Mouse (Mus musculus) ES-Bruce4 (cell line): Measurements from ENCODE around the gene Ogdhl. TPM values are rescaled to one million over a fixed set of nuclear protein-coding genes. Genes with fewer than 3 reads are reported as not detected.

Experiments used
- H3K27ac ChIP-seq: 2 replicates; pipeline ENCODE4 v1.5.1; 2012; ENCODE audit warnings: low read length, inconsistent platforms; ENCODE audit not compliant: insufficient read depth
- H3K27me3 ChIP-seq: 2 replicates; pipeline ENCODE4 v1.6.1; 2012; ENCODE audit warnings: mild to moderate bottlenecking, low read length, inconsistent platforms; ENCODE audit not compliant: control insufficient read depth, poor library complexity, insufficient read depth, severe bottlenecking
- H3K36me3 ChIP-seq: 2 replicates; pipeline ENCODE4 v1.6.1; 2012; ENCODE audit warnings: inconsistent platforms, mild to moderate bottlenecking, low read length, moderate library complexity; ENCODE audit not compliant: control insufficient read depth, poor library complexity, insufficient read depth, severe bottlenecking
- H3K4me1 ChIP-seq: one replicate; pipeline ENCODE4 v1.8.1; 2011; ENCODE audit warnings: low read length; ENCODE audit not compliant: control insufficient read depth, insufficient read depth
- H3K4me3 ChIP-seq: 2 replicates; pipeline ENCODE4 v1.5.1; 2011; ENCODE audit warnings: low read depth, mild to moderate bottlenecking, low read length
- H3K9ac ChIP-seq: 2 replicates; pipeline ENCODE4 v1.6.1; 2012; ENCODE audit warnings: low read depth, mild to moderate bottlenecking, inconsistent platforms; ENCODE audit not compliant: poor library complexity, severe bottlenecking
- H3K9me3 ChIP-seq: replicated peaks from 2 replicates; pipeline ENCODE4 v1.6.1; 2012; ENCODE audit warnings: mild to moderate bottlenecking, low read length, inconsistent platforms; ENCODE audit not compliant: control insufficient read depth, poor library complexity, insufficient read depth, severe bottlenecking
- CTCF ChIP-seq: IDR thresholded peaks from one replicate; pipeline ENCODE4 v1.8.1; 2011; ENCODE audit warnings: low read depth, low read length
- EP300 ChIP-seq: IDR thresholded peaks from 2 replicates; pipeline ENCODE4 v1.6.1; 2011; ENCODE audit warnings: low read depth, low read length; ENCODE audit not compliant: insufficient read depth
- POLR2A ChIP-seq: IDR thresholded peaks from one replicate; pipeline ENCODE4 v1.8.1; 2011; ENCODE audit warnings: low read length; ENCODE audit not compliant: insufficient read depth
- polyA plus RNA-seq: library from polyadenylated mRNA; stranded (reverse); fragments of >200 nt; gene quantifications from 2 replicates; pipeline ENCODE4 v1.2.4, GENCODE M21; 2011; ENCODE audit warnings: low read depth; ENCODE audit not compliant: missing spikeins, insufficient read depth, insufficient read length

Ogdhl gene
- polyA plus RNA-seq, 1 experiment: 93.8 TPM

DNA sequence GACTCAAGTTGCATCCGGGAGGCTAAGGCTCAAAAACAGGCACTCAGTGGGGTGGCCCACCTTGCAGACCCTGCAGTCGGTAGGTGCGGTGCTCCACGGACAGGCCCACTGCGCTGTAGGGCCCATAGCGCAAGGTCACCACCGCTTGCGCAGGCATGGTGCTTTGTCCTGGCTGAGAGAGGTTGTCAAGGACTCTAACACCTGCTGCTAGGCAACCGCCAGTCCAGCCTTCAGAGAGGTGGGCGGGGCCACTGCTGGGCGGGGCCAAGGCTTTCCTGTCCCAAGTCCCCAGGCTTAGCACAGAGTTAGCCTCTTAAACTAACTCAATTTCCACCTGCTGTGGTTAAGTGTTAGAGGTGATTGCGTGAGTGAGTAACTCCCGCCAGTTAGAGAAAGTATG lies 66.4 kb downstream of the Ogdhl start, which contains the start of gene 1700024G13Rik:
1700024G13Rik (minus strand) TSS at position 196 of the 400 bp plus-strand sequence.
- Histone ChIP-seq H3K4me1 (no peaks in the 10 kb centered on the region), H3K27ac (no peak within 1 kb of the TSS), H3K4me3 (no peak within 1 kb of the TSS), H3K36me3 (no peaks in the 10 kb centered on the region), H3K27me3 (no peaks in the 10 kb centered on the region), H3K9me3 (0 out of 2 replicates have a peak, but pooled peaks cover 2% of the 10 kb centered on the region), H3K9ac (no peak within 1 kb of the TSS)
- no peak for TF ChIP-seq POLR2A
- no peak for TF ChIP-seq CTCF
- TF ChIP-seq EP300: no peak

Other genes with a start within 250 kb of the Ogdhl start
- 36.4 and 40.8 TPM in 2 replicates for gene Oxnad1, start 236.6 kb upstream of the Ogdhl start, polyA plus RNA-seq
- gene Dph3, start 236.3 kb upstream of the Ogdhl start, polyA plus RNA-seq: 55.0 and 58.7 TPM in 2 replicates
- not detected in 2 replicates for gene Msmb, start 180.0 kb upstream of the Ogdhl start, polyA plus RNA-seq
- gene Ncoa4, start 162.2 kb upstream of the Ogdhl start, polyA plus RNA-seq: 119 and 125 TPM in 2 replicates
- 170 and 189 TPM in 2 replicates for gene Timm23, start 120.1 kb upstream of the Ogdhl start, polyA plus RNA-seq
- 73.1 and 78.6 TPM in 2 replicates for gene Parg, start 120.1 kb upstream of the Ogdhl start, polyA plus RNA-seq
- gene 1700024G13Rik, start 66.4 kb downstream of the Ogdhl start, polyA plus RNA-seq: not detected in 2 replicates
- gene Slc18a3, start 142.8 kb downstream of the Ogdhl start, polyA plus RNA-seq: 0.27 TPM in 1 of 2 replicates, not detected in the other
- 1.1 TPM in 1 of 2 replicates, not detected in the other for gene Chat, start 144.0 kb downstream of the Ogdhl start, polyA plus RNA-seq
- 22.8 and 24.6 TPM in 2 replicates for gene Ercc6, start 191.5 kb downstream of the Ogdhl start, polyA plus RNA-seq